Mouse (Mus musculus) stomach, embryonic 14.5 days (tissue): ENCODE data around the gene Polm. TPM values are rescaled to one million over a fixed set of nuclear protein-coding genes. Genes with fewer than 3 reads are reported as not detected.

ENCODE experiments used
- ATAC-seq: fragments of 200-750 bp; cut with Nextera tagmentation; 2 replicates; pipeline ENCODE4 v1.8.0; 2017; ENCODE audit warnings: low read depth, moderate TSS enrichment; ENCODE audit not compliant: insufficient number of reproducible peaks, insufficient read depth, low FRiP score
- H3K27ac ChIP-seq: fragments of 300-500 bp; sonication (generic); 2 replicates; pipeline ENCODE4 v1.5.1; 2014; ENCODE audit warnings: mild to moderate bottlenecking, low read length, moderate library complexity, mixed read lengths
- H3K27me3 ChIP-seq: fragments of 300-500 bp; sonication (generic); 2 replicates; pipeline ENCODE4 v1.6.1; 2014; ENCODE audit warnings: low read length, control low read depth, mixed read lengths; ENCODE audit not compliant: control insufficient read depth, insufficient read depth
- H3K36me3 ChIP-seq: fragments of 300-500 bp; sonication (generic); 2 replicates; pipeline ENCODE4 v1.6.1; 2014; ENCODE audit warnings: mild to moderate bottlenecking, control low read depth, low read length, moderate library complexity, mixed read lengths; ENCODE audit not compliant: control insufficient read depth, insufficient read depth
- H3K4me1 ChIP-seq: fragments of 300-500 bp; sonication (generic); 2 replicates; pipeline ENCODE4 v1.6.1; 2014; ENCODE audit warnings: low read length, control low read depth, mixed read lengths; ENCODE audit not compliant: control insufficient read depth, insufficient read depth
- H3K4me2 ChIP-seq: fragments of 300-500 bp; sonication (generic); replicated peaks from 2 replicates; pipeline ENCODE4 v1.6.1; 2014; ENCODE audit warnings: low read depth, low read length, control low read depth
- H3K4me3 ChIP-seq: fragments of 300-500 bp; sonication (generic); 2 replicates; pipeline ENCODE4 v1.5.1; 2014; ENCODE audit warnings: low read depth, low read length, control low read depth
- H3K9ac ChIP-seq: fragments of 300-500 bp; sonication (generic); replicated peaks from 2 replicates; pipeline ENCODE4 v1.6.1; 2014; ENCODE audit warnings: low read depth, mild to moderate bottlenecking, control low read depth, low read length, moderate library complexity, mixed read lengths
- H3K9me3 ChIP-seq: fragments of 300-500 bp; sonication (generic); 2 replicates; pipeline ENCODE4 v1.6.1; 2016; ENCODE audit warnings: low read depth, low read length, control low read depth; ENCODE audit not compliant: control insufficient read depth
- WGBS: fragments of 180-500 bp; shearing (Covaris S2); extraction: QIAGEN DNeasy Blood & Tissue Kit; methylation state at CpG from one replicate; pipeline ENCODE4 v1.1.7; 2014; 5-methylcytosine and 5-hydroxymethylcytosine counted together
- polyA plus RNA-seq: library from polyadenylated mRNA; unstranded; fragments of >200 nt; fragmentation: Nextera tagmentation; extraction: Ambion mirVana; gene quantifications from 2 replicates; pipeline ENCODE4 v1.2.1, GENCODE M21; 2014

Polm gene
- polyA plus RNA-seq, 1 experiment from 2014 or later: 10.3 TPM

DNA sequence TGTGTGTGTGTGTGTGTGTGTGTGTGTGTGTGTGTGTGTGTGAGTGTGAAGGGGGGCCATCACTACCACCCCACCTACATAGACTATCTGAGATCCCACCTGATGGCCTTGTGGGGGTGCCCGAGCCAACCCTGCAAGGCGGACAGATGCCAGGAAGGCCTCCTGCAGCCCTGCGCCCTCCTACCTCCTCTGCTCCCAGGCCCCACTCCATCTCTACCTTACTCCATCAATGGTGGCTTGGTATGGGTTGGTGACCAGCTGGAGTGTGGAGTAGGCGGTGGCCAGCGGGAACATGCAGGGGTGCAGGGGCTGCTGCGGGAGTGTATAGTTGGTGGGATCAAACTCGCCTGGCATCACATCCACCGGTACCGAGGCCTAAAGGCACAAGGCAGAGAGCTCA lies 35.4 kb upstream of the Polm start:
- H3K9me3 ChIP-seq: no peaks in the 10 kb centered on the region
- no peak overlapping the region for H3K9ac ChIP-seq
- peaks cover 8% of the 10 kb centered on the region for H3K4me1 ChIP-seq
- H3K27me3 ChIP-seq: no peaks in the 10 kb centered on the region
- no peak for ATAC-seq
- peaks cover 54% of the 10 kb centered on the region for H3K36me3 ChIP-seq
- H3K27ac ChIP-seq: no peak overlapping the region
- H3K4me3 ChIP-seq: no peak overlapping the region
- no peak overlapping the region for H3K4me2 ChIP-seq
- 94% methylated on average over 9 of the region's 9 CpGs for WGBS

GRCm38 (mm10) chr11:5872707-5873106 lies 34.9 kb upstream of the Polm start:
- H3K4me1 ChIP-seq: peaks cover 8% of the 10 kb centered on the region
- no peak overlapping the region for H3K9ac ChIP-seq
- peaks cover 54% of the 10 kb centered on the region for H3K36me3 ChIP-seq
- no peak overlapping the region for H3K4me2 ChIP-seq
- H3K27me3 ChIP-seq: no peaks in the 10 kb centered on the region
- WGBS: 92% methylated on average over 11 of the region's 11 CpGs
- no peak overlapping the region for H3K4me3 ChIP-seq
- H3K27ac ChIP-seq: no peak overlapping the region
- ATAC-seq: no peak
- H3K9me3 ChIP-seq: no peaks in the 10 kb centered on the region

DNA sequence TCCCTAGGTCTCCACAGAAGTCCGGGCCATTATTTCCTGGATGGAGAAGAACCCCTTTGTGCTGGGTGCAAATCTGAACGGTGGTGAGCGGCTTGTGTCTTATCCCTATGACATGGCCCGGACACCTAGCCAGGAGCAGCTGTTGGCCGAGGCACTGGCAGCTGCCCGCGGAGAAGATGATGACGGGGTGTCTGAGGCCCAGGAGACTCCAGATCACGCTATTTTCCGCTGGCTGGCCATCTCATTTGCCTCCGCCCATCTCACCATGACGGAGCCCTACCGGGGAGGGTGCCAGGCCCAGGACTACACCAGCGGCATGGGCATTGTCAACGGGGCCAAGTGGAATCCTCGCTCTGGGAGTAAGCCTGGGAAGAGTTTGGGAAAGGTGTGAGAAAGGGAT lies 32.3 kb upstream of the Polm start:
- H3K27me3 ChIP-seq: no peaks in the 10 kb centered on the region
- 90% methylated on average over 16 of the region's 16 CpGs for WGBS
- no peak overlapping the region for H3K9ac ChIP-seq
- no peak overlapping the region for H3K4me2 ChIP-seq
- H3K36me3 ChIP-seq: peaks cover 56% of the 10 kb centered on the region
- H3K4me1 ChIP-seq: no peaks in the 10 kb centered on the region
- H3K9me3 ChIP-seq: no peaks in the 10 kb centered on the region
- no peak for ATAC-seq
- no peak overlapping the region for H3K4me3 ChIP-seq
- H3K27ac ChIP-seq: no peak overlapping the region

GRCm38 (mm10) chr11:5869331-5869730 lies 31.5 kb upstream of the Polm start:
- Histone ChIP-seq H3K9me3 (no peaks in the 10 kb centered on the region), H3K27me3 (no peaks in the 10 kb centered on the region), H3K27ac (no peak overlapping the region), H3K4me3 (no peak overlapping the region), H3K4me1 (no peaks in the 10 kb centered on the region), H3K9ac (no peak overlapping the region), H3K4me2 (no peak overlapping the region), H3K36me3 (peaks cover 54% of the 10 kb centered on the region)
- no peak for ATAC-seq
- WGBS: 92% methylated on average over 16 of the region's 16 CpGs

DNA sequence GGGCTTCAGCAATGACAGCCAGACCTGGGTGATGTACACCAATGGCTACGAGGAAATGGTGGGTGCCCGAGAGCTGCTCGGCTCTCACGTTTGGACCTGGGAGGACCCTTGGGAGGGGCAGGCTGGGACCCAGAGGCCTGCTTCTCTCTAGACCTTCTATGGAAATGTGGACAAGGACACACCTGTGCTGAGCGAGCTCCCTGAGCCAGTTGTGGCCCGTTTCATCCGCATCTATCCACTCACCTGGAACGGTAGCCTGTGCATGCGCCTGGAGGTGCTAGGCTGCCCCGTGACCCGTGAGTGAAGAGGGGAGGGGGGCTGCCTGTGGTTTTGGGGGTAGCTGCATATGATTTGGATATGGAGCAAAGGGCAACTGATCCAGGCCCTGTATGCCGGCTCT lies 30.5 kb upstream of the Polm start:
- 92% methylated on average over 12 of the region's 12 CpGs for WGBS
- Histone ChIP-seq H3K4me2 (no peak overlapping the region), H3K4me3 (no peak overlapping the region), H3K27ac (no peak overlapping the region), H3K9me3 (no peaks in the 10 kb centered on the region), H3K36me3 (peaks cover 44% of the 10 kb centered on the region), H3K9ac (no peak overlapping the region), H3K4me1 (no peaks in the 10 kb centered on the region), H3K27me3 (no peaks in the 10 kb centered on the region)
- ATAC-seq: no peak

DNA sequence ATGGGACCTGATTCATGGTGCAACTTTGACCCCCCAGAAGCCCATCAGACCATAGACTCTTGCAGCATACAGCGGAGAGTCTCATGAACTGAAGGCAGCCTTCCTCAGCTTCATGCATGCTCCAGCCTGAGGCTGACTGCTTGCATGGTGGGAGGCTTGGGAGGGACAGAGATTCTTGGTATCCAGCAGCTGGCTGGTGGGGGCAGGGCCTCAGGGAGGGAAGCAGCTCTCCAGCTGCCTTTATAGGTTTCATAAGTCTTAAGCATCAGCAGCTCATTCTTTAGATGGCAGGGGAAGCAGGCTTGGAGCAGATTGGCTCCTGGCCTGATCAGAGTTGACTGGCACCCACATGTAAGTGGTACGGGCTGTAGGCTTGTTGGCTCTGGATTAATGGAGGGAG lies 29.4 kb upstream of the Polm start:
- Histone ChIP-seq H3K4me3 (no peak overlapping the region), H3K27ac (no peak overlapping the region), H3K9ac (no peak overlapping the region), H3K4me2 (no peak overlapping the region), H3K27me3 (no peaks in the 10 kb centered on the region), H3K9me3 (no peaks in the 10 kb centered on the region), H3K36me3 (peaks cover 33% of the 10 kb centered on the region), H3K4me1 (peaks cover 2% of the 10 kb centered on the region; the same call in 1 of the 2 replicates)
- no peak for ATAC-seq
- WGBS: 85% methylated on average over 2 of the region's 2 CpGs

DNA sequence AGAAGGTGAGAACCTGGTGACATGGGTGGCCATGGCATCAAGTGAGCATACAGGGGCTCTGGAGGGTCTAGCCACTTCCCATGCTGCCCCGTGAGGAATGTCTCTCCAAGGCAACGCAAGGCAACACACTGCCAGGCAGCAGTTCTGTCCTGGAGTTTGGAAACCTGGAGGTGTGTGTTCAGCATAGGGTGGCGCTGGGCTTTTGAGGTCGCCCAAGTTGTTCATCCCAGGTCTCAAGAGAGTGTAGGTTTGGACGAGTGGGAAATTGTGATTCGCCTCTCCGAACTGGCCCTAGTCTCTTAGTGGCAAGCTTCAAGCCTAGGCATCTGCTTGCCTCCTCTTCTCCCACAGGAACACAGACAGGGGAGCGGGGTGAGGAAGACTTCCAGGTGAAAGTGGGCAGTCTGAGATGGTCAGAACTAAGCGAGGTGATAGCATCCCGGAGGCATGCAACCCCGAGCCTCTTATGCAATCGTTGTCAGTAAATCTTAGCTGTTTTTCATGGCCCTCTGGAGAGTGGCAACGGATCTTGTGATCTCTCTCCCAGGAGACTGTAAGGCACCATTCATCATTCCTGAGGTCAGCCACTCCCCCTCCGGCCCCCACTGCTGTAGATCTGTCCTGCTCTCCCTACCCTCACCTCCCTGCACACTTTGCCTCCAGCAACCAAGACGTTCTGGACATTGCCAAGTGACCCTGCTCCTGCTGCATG lies 24.7 kb upstream of the Polm start:
- no peak for ATAC-seq
- Histone ChIP-seq H3K9ac (peak overlapping the region; percentile 36; the same call in 1 of the 2 replicates), H3K36me3 (peaks cover 9% of the 10 kb centered on the region; the same call in 1 of the 2 replicates), H3K9me3 (no peaks in the 10 kb centered on the region), H3K4me1 (peaks cover 10% of the 10 kb centered on the region; the same call in 1 of the 2 replicates), H3K4me3 (peak overlapping the region; percentile 37), H3K27ac (no peak overlapping the region; the same call in 1 of the 2 replicates), H3K27me3 (no peaks in the 10 kb centered on the region), H3K4me2 (peak overlapping the region; percentile 54)
- WGBS: 13% methylated on average over 15 of the region's 15 CpGs

- Histone ChIP-seq H3K4me3 (peak within 1 kb of the TSS; percentile 37), H3K4me1 (peaks cover 10% of the 10 kb centered on the region; the same call in 1 of the 2 replicates), H3K4me2 (peak within 1 kb of the TSS; percentile 54), H3K27me3 (no peaks in the 10 kb centered on the region), H3K27ac (no peak within 1 kb of the TSS; the same call in 1 of the 2 replicates), H3K36me3 (peaks cover 9% of the 10 kb centered on the region; the same call in 1 of the 2 replicates), H3K9ac (peak within 1 kb of the TSS; percentile 36; the same call in 1 of the 2 replicates), H3K9me3 (no peaks in the 10 kb centered on the region)
- peak; percentile 76 for ATAC-seq
- 3% methylated on average over 57 of the region's 59 CpGs for WGBS
Measured at GRCm38 (mm10) chr11:5861678-5862393, 24.0 kb upstream of the Polm start, which contains the start of gene Aebp1. TSS of gene Aebp1 (plus strand) at chr11:5861947.
